Mouse (Mus musculus): Measurements from ENCODE around the gene Ppp1r9b. TPM values are rescaled to one million over a fixed set of nuclear protein-coding genes. Genes with fewer than 3 reads are reported as not detected.
A peak's percentile ranks its signal among the peaks of the same experiment; 100 is the strongest.

Gene Ppp1r9b
- total and polyA plus RNA-seq, 2 experiments, result 2.6 to 3.6 TPM

DNA sequence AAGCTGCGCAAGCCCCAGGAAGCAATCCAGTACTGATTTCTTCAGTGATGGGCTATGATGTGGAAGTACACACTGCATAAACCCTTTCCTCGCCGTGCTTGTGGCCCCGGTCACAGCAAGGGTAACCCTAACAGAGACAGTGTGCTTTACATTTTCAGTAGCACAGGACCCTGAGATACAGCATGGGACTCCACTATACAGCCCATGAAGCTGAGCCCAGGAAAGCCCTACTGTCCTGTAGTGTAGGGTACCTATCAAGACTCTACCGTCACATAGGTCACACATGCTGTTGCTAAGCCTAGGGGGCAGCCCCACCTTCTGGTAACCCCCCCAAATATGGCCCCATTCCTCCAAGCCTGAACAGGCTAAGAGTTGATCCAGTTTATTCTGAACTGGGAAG, 45.7 kb downstream of the Ppp1r9b start:
- TF ChIP-seq POLR2A (IDR thresholded peaks at IDR 0.05; ENCODE audit: extremely low read depth, insufficient read depth, low read length) (no peak), CTCF (IDR thresholded peaks at IDR 0.05; ENCODE audit: low read depth, low read length) (no peak)
- DNase-seq (ENCODE audit: extremely low read depth, low read depth, low spot score), result no peak
- H3K27me3 ChIP-seq (ENCODE audit: control insufficient read depth, insufficient read depth, low read length), result no peaks in the 10 kb centered on the region
- no peak overlapping the region for H3K27ac ChIP-seq (replicated peaks; ENCODE audit: insufficient read depth, low read depth, low read length)
- H3K4me1 ChIP-seq (ENCODE audit: control insufficient read depth, insufficient read depth, low read length), result peaks cover 17% of the 10 kb centered on the region
- H3K36me3 ChIP-seq (ENCODE audit: control insufficient read depth, insufficient read depth, low read length), result peaks cover 5% of the 10 kb centered on the region; the same call in 1 of the 2 replicates
- H3K9ac ChIP-seq (ENCODE audit: low read depth, low read length), result no peak overlapping the region
- H3K79me2 ChIP-seq (ENCODE audit: control insufficient read depth, insufficient read depth, low read length), result no peaks in the 10 kb centered on the region
- no peak overlapping the region for H3K4me3 ChIP-seq (ENCODE audit: insufficient read depth, low read depth, low read length)
- WGBS, result 97% methylated on average over 5 of the region's 5 CpGs

DNA sequence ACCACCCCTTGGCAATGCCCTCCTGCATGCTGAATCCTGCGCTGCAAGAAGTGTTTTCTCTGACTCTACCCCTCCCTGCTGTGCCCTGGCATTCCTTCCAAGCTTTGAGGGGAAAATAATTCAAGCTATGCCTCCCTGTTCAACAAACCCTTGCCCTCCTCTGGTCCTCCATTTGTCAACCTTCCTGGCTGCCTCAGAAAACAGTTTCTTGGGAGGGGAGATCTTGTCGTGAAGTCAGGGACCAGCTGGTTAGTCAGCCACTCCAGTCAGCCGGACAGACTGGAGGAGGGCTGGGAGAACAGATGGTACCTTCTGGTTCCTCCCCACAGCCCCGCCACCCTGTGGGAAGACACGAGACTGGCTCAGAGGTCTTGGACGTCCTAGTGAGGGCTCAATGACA, 46.5 kb downstream of the Ppp1r9b start:
- H3K27ac ChIP-seq (replicated peaks; ENCODE audit: insufficient read depth, low read depth, low read length), result no peak overlapping the region
- H3K79me2 ChIP-seq (ENCODE audit: control insufficient read depth, insufficient read depth, low read length), result no peaks in the 10 kb centered on the region
- no peak overlapping the region for H3K4me3 ChIP-seq (ENCODE audit: insufficient read depth, low read depth, low read length)
- no peak overlapping the region for H3K9ac ChIP-seq (ENCODE audit: low read depth, low read length)
- WGBS, result 87% methylated on average over 6 of the region's 6 CpGs
- peaks cover 5% of the 10 kb centered on the region; the same call in 1 of the 2 replicates for H3K36me3 ChIP-seq (ENCODE audit: control insufficient read depth, insufficient read depth, low read length)
- H3K27me3 ChIP-seq (ENCODE audit: control insufficient read depth, insufficient read depth, low read length), result no peaks in the 10 kb centered on the region
- no peak for DNase-seq (ENCODE audit: extremely low read depth, low read depth, low spot score)
- peaks cover 19% of the 10 kb centered on the region for H3K4me1 ChIP-seq (ENCODE audit: control insufficient read depth, insufficient read depth, low read length)
- TF ChIP-seq POLR2A (IDR thresholded peaks at IDR 0.05; ENCODE audit: extremely low read depth, insufficient read depth, low read length) (no peak), CTCF (IDR thresholded peaks at IDR 0.05; ENCODE audit: low read depth, low read length) (no peak)

DNA sequence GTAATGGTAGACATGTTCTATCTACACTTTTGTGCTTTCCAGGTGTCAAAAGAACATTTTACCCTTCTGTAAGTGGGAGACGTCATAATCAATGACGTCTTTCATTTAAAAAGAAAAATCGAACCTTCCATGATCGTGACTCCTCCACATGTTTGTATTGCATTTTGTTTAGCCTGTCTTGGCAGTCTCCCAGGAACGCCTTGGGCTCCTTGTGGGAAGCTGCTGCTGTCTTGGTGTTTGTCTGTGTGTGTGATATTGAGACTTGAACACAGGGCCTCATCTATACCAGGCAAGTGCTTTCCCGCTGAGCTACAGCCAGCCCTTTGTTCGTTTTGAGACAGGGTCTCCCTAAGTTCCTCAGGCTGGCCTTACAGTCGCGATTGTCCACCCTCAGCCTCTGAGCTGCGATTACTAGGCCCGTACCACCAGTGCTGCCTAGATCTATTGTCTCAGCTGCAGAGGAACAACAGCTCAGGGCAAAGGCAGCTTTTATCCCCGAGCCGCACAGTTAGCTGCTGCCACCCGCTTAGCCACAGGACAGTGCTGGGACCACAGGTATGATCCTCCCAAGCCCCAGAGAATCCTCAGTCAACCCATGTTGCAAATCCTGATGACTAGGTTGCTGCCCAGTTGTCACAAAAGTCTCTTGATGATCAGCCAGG, 47.5 kb downstream of the Ppp1r9b start:
- DNase-seq (ENCODE audit: extremely low read depth, low read depth, low spot score), result peak; percentile 30
- Histone ChIP-seq H3K4me3 (ENCODE audit: insufficient read depth, low read depth, low read length) (no peak overlapping the region), H3K27ac (replicated peaks; ENCODE audit: insufficient read depth, low read depth, low read length) (peak overlapping the region; percentile 72), H3K36me3 (ENCODE audit: control insufficient read depth, insufficient read depth, low read length) (peaks cover 5% of the 10 kb centered on the region; the same call in 1 of the 2 replicates), H3K27me3 (ENCODE audit: control insufficient read depth, insufficient read depth, low read length) (no peaks in the 10 kb centered on the region), H3K79me2 (ENCODE audit: control insufficient read depth, insufficient read depth, low read length) (no peaks in the 10 kb centered on the region), H3K4me1 (ENCODE audit: control insufficient read depth, insufficient read depth, low read length) (peaks cover 20% of the 10 kb centered on the region), H3K9ac (ENCODE audit: low read depth, low read length) (peak overlapping the region; percentile 13; the same call in 1 of the 2 replicates)
- WGBS, result 48% methylated on average over 14 of the region's 14 CpGs
- no peak for TF ChIP-seq POLR2A (IDR thresholded peaks at IDR 0.05; ENCODE audit: extremely low read depth, insufficient read depth, low read length)
- TF ChIP-seq CTCF (IDR thresholded peaks at IDR 0.05; ENCODE audit: low read depth, low read length), result no peak

DNA sequence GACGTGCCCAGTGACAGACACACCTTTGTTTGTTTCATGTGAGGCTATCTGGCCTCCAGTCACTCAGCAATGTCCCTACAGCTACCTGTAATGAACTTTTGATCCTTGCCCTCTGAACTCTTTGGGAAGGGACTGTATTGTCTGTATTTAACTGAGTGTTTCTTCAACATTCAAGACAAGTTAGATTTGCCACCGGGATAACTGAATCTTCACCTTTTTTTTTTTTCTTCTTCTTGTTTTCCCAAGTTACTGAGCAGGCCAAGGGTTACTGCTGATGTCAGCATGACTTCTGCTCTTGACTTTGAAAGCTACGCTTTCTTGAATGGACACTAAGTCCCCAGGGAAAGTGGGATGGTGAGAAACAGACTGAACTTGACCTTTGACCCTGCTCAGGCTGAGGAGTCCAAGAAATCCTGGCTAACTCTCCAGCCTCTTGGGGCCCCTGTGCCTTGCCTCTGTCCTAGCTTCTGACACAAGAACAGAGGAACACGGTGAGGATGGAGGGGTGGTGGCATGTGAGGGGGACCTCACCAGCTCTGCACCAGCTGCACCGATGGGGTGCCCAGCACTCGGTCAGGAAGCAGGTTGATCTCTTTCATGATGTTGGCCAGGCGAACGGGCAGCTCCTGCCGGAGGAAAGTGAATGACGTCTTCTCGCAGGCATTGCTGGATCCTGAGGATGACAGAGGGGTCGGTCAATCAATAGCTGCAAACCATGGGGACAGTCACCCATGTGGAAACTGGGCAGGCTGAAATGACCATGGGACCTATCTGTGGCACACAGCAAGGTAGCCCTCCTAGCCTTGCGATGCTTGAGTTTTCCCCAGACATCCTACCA, 48.2 kb downstream of the Ppp1r9b start:
- H3K27ac ChIP-seq (replicated peaks; ENCODE audit: insufficient read depth, low read depth, low read length), result peak overlapping the region; percentile 91

DNA sequence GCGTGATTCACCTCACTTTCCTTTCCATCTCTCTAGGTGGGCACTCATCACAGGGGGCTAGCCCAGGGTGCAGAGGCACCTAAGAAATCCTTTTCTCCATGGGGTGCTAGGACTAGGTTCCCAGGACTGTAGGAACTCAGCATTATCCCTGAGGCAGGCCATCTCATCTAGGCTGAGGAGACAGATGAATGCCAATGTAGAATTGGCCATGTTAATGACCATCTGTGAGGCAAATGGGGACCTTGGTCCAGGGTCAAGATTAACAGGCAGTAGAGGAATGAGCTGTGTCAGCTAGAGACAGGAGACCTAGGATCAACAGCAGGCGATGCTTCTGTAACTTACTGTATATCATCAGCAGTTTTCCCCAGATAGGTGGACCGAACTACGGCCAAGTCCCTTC, 48.9 kb downstream of the Ppp1r9b start:
- peak overlapping the region; percentile 91 for H3K27ac ChIP-seq (replicated peaks; ENCODE audit: insufficient read depth, low read depth, low read length)
- peak; percentile 54 for DNase-seq (ENCODE audit: extremely low read depth, low read depth, low spot score)
- 61% methylated on average over 4 of the region's 4 CpGs for WGBS
- no peak for TF ChIP-seq POLR2A (IDR thresholded peaks at IDR 0.05; ENCODE audit: extremely low read depth, insufficient read depth, low read length)
- TF ChIP-seq CTCF (IDR thresholded peaks at IDR 0.05; ENCODE audit: low read depth, low read length), result no peak
- H3K36me3 ChIP-seq (ENCODE audit: control insufficient read depth, insufficient read depth, low read length), result peaks cover 5% of the 10 kb centered on the region; the same call in 1 of the 2 replicates
- peak overlapping the region; percentile 92 for H3K9ac ChIP-seq (ENCODE audit: low read depth, low read length)
- no peaks in the 10 kb centered on the region for H3K79me2 ChIP-seq (ENCODE audit: control insufficient read depth, insufficient read depth, low read length)
- H3K4me3 ChIP-seq (ENCODE audit: insufficient read depth, low read depth, low read length), result peak overlapping the region; percentile 84; the same call in 1 of the 2 replicates
- H3K27me3 ChIP-seq (ENCODE audit: control insufficient read depth, insufficient read depth, low read length), result no peaks in the 10 kb centered on the region
- H3K4me1 ChIP-seq (ENCODE audit: control insufficient read depth, insufficient read depth, low read length), result peaks cover 20% of the 10 kb centered on the region

More for the DNA sequence above, 48.2 kb downstream of the Ppp1r9b start:
- H3K4me1 ChIP-seq (ENCODE audit: control insufficient read depth, insufficient read depth, low read length), result peaks cover 20% of the 10 kb centered on the region
- DNase-seq (ENCODE audit: extremely low read depth, low read depth, low spot score), result peak; percentile 99
- H3K27me3 ChIP-seq (ENCODE audit: control insufficient read depth, insufficient read depth, low read length), result no peaks in the 10 kb centered on the region
- no peak for TF ChIP-seq CTCF (IDR thresholded peaks at IDR 0.05; ENCODE audit: low read depth, low read length)
- no peak for TF ChIP-seq POLR2A (IDR thresholded peaks at IDR 0.05; ENCODE audit: extremely low read depth, insufficient read depth, low read length)
- H3K4me3 ChIP-seq (ENCODE audit: insufficient read depth, low read depth, low read length), result no peak overlapping the region
- WGBS, result 62% methylated on average over 13 of the region's 13 CpGs
- peak overlapping the region; percentile 7; the same call in 1 of the 2 replicates for H3K9ac ChIP-seq (ENCODE audit: low read depth, low read length)
- H3K79me2 ChIP-seq (ENCODE audit: control insufficient read depth, insufficient read depth, low read length), result no peaks in the 10 kb centered on the region
- H3K36me3 ChIP-seq (ENCODE audit: control insufficient read depth, insufficient read depth, low read length), result peaks cover 5% of the 10 kb centered on the region; the same call in 1 of the 2 replicates
